Mouse (Mus musculus): ENCODE measurements around the gene Npc1l1.

The Npc1l1 gene

DNA sequence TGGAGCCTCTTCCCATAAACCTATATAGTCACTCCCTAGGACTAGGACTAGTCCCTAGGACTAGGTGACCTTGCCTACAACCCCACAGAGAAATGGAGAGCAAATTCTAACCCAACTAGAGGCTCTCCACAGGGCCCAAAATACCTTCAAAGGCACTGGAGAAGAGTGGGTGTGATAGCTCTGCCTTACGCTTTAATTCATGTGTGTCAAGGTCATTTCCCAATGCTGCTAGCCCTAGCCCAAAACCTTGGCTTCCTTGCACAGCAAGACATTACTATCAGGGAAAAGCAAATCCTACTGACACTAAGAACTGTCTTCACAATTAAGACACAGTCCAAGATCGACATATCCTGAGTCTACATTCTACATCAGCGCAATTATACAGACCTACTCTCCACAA lies 66.9 kb downstream of the Npc1l1 start:
- no peak for DNase-seq (ENCODE audit: low spot score in 2 of 2)

DNA sequence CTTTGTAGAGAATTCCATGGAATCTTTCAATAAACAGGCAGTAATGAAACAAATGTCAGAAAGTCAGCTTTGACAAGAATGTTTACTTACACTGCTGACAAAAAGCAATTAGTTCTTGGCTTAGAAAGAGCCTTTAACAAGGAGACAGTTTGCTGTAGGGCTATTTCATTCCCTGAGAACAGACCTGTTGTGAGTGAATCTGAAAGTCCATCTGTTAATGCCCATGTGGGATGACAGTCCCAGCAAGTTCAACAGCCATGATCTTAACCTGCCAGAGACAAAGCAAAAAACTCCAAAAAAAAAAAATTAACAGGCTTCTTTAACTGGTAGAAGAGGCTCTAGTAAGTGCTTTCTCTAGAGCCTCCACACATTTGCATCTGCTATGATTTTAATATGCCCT lies 68.4 kb downstream of the Npc1l1 start:
- no peak for DNase-seq (ENCODE audit: low spot score in 2 of 2)

Measured in urinary bladder, postnatal 4 days (tissue).